ENCODE assay signal across 13 mouse cellular contexts in genomic region chr8:86426056-86426455, GRCm38 (mm10).
"Had no signal": no experiment of that assay in that cellular context is flagged by ENCODE, and none has a peak within 500 bp of the region (broad histone marks: within the 10 kb centered on the region; RNA-seq: fewer than 3 reads in every experiment).

No protein-coding gene starts in this region.

- H3K9ac ChIP-seq: liver, embryonic 15.5 days; midbrain, embryonic 15.5 days; neural tube, embryonic 13.5 days had no signal

- H3K36me3 ChIP-seq: limb, embryonic 10.5 days; liver, embryonic 15.5 days; midbrain, embryonic 15.5 days; neural tube, embryonic 13.5 days had no signal

- H3K4me1 ChIP-seq: limb, embryonic 10.5 days; liver, embryonic 15.5 days had no signal

- DNase-seq: kidney, postnatal 25 days; layer of hippocampus, adult 9-11 months; lung, adult 2 months; lung, postnatal 36 days; right cerebral cortex, adult 18-20 months; right cerebral cortex, postnatal 25 days; thymus, postnatal 36 days had no signal

- ATAC-seq: lung, postnatal 0 days; midbrain, embryonic 15.5 days had no signal

- H3K4me2 ChIP-seq: liver, embryonic 11.5 days; liver, embryonic 15.5 days; midbrain, embryonic 15.5 days; neural tube, embryonic 13.5 days had no signal

- H3K4me3 ChIP-seq: limb, embryonic 10.5 days; liver, embryonic 15.5 days; midbrain, embryonic 15.5 days; neural tube, embryonic 13.5 days had no signal

- H3K27me3 ChIP-seq: liver, embryonic 15.5 days; midbrain, embryonic 15.5 days; neural tube, embryonic 13.5 days had no signal

- H3K27ac ChIP-seq: limb, embryonic 10.5 days; liver, embryonic 15.5 days; midbrain, embryonic 15.5 days; neural tube, embryonic 13.5 days had no signal

- H3K9me3 ChIP-seq: limb, embryonic 10.5 days; liver, embryonic 15.5 days; midbrain, embryonic 15.5 days; neural tube, embryonic 13.5 days had no signal
